Mouse (Mus musculus): Measurements from ENCODE around the gene Lrrk1. TPM values are rescaled to one million over a fixed set of nuclear protein-coding genes. Genes with fewer than 3 reads are reported as not detected.

Gene Lrrk1
- polyA plus RNA-seq, 1 experiment from 2014 or later: 15.7 TPM

DNA sequence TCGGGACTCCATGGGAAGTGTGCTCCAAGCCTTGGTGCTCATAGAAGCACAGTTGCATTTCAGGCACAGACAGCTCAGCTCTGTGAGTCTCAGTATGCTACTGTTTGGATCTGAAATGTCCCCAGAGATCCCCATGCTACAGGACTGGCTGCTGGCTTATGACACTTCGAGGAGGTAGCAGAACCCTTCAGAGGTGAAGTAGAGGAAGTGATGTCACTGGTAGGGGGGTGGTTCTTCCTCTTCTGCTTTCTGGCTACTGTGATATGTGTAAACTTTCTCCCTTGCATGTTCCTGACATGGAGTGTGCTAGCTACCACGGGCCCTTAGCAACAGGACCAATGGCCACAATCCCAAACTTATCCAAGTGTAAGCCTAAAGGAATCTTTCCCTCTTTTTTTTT, 162.3 kb downstream of the Lrrk1 start:
- Histone ChIP-seq H3K27ac (no peak overlapping the region), H3K4me3 (replicated peaks) (no peak overlapping the region), H3K36me3 (no peaks in the 10 kb centered on the region), H3K4me2 (replicated peaks) (no peak overlapping the region), H3K27me3 (replicated peaks) (no peaks in the 10 kb centered on the region), H3K9ac (no peak overlapping the region), H3K9me3 (no peaks in the 10 kb centered on the region), H3K4me1 (replicated peaks) (peaks cover 15% of the 10 kb centered on the region)
- ATAC-seq: no peak
- 76% methylated on average over 3 of the region's 3 CpGs for WGBS

DNA sequence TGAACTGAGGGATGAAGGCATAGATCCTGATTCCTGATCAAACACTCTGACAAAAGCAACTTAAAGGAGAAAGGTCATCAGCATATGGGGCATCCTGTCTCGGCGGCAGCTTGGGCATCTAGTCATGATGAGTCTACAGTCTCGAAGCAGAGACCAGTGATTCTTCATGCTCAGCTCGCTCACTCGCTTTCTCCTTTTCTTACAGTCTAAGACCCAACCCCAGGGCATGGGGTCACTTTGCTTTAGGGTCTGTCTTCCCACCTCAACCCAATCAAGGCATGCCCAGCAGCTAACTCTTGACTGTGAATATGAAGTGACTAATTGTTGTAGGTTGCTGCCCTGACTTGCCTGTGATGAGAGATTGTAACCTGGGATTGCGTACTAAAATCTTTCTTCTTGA, 163.6 kb downstream of the Lrrk1 start:
- Histone ChIP-seq H3K9me3 (no peaks in the 10 kb centered on the region), H3K4me3 (replicated peaks) (no peak overlapping the region), H3K36me3 (no peaks in the 10 kb centered on the region), H3K4me1 (replicated peaks) (peaks cover 8% of the 10 kb centered on the region; the same call in 1 of the 2 replicates), H3K9ac (no peak overlapping the region), H3K27me3 (replicated peaks) (no peaks in the 10 kb centered on the region), H3K4me2 (replicated peaks) (no peak overlapping the region), H3K27ac (no peak overlapping the region)
- WGBS: 96% methylated on average over 6 of the region's 6 CpGs
- no peak for ATAC-seq

DNA sequence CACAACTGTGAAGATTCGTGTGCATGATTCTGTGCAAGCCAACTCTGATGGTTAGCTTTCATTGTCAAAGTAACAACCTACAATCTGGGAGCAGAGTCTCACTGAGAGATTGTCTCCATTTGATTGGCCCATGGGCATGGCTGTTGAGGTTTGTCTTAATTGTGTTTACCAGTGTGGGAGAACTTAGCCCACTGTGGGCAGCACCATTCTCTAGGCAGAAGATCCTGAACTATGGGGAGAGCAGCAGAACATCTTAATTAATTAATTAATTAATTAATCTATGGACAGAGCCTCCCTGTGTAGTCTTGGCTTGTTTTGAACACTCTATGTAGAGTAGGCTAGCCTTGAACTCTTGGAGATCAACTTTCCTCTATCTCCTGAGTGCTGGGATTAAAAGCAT, 164.4 kb downstream of the Lrrk1 start:
- Histone ChIP-seq H3K9me3 (no peaks in the 10 kb centered on the region), H3K36me3 (no peaks in the 10 kb centered on the region), H3K27ac (no peak overlapping the region), H3K4me3 (replicated peaks) (no peak overlapping the region), H3K4me2 (replicated peaks) (no peak overlapping the region), H3K9ac (no peak overlapping the region), H3K4me1 (replicated peaks) (peaks cover 12% of the 10 kb centered on the region), H3K27me3 (replicated peaks) (no peaks in the 10 kb centered on the region)
- no peak for ATAC-seq
- WGBS: 87% methylated on average over 1 of the region's 1 CpGs

DNA sequence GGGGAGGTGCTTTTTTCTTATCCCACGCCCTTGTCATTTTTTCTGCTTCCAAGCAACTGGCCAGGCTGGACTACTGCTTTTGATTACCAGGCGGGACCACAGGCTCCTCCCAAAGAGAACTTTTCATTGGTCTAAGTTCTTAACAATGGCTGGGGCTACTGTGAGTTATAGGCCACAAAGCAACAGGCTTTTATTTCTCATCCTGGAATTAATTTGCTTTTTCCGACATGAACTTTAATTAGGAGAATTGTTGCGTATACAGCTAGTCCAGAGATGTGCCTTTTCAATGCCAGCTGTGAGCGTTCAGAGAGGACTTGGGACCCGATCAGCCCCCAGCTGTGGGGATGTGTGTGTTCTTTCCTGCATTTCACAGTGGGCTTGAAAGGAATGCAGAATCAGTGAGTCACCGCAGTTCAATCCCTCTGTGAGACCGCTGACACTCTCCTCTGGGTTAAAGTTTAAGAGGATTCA, 165.5 kb downstream of the Lrrk1 start:
- H3K4me1 ChIP-seq (replicated peaks): peaks cover 15% of the 10 kb centered on the region; the same call in 1 of the 2 replicates
- H3K4me2 ChIP-seq (replicated peaks): no peak overlapping the region
- H3K27me3 ChIP-seq (replicated peaks): no peaks in the 10 kb centered on the region
- H3K36me3 ChIP-seq: no peaks in the 10 kb centered on the region
- peak; percentile 69 for ATAC-seq
- H3K27ac ChIP-seq: peak overlapping the region; percentile 64; the same call in 1 of the 2 replicates
- no peaks in the 10 kb centered on the region for H3K9me3 ChIP-seq
- H3K9ac ChIP-seq: no peak overlapping the region
- 27% methylated on average over 8 of the region's 8 CpGs for WGBS
- no peak overlapping the region for H3K4me3 ChIP-seq (replicated peaks)

DNA sequence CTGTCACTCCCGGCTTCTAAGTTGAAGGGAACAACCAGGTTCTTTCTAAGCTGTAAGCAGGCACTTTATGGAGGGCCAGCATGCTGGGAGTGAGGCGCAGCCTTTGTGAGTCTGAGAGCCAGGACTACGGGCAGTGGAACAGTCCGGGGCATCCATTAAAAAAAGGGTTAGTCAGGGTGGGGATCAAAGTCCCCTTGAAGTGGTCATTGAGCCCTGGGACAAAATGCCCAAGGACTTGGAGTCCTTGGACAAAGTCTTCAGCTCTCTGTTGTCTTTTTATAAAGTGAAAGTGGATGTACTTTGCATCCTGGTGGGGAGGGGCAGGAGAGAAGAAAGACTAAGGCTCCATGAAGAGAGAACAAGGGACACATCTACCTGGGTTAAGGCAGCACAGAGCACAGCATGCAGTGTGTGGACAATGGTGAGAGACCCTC, 168.3 kb downstream of the Lrrk1 start:
- 77% methylated on average over 4 of the region's 4 CpGs for WGBS
- H3K4me3 ChIP-seq (replicated peaks): no peak overlapping the region
- H3K27ac ChIP-seq: no peak overlapping the region
- no peaks in the 10 kb centered on the region for H3K9me3 ChIP-seq
- no peaks in the 10 kb centered on the region for H3K36me3 ChIP-seq
- peaks cover 15% of the 10 kb centered on the region; the same call in 1 of the 2 replicates for H3K4me1 ChIP-seq (replicated peaks)
- no peaks in the 10 kb centered on the region for H3K27me3 ChIP-seq (replicated peaks)
- H3K4me2 ChIP-seq (replicated peaks): no peak overlapping the region
- no peak overlapping the region for H3K9ac ChIP-seq
- ATAC-seq: no peak

DNA sequence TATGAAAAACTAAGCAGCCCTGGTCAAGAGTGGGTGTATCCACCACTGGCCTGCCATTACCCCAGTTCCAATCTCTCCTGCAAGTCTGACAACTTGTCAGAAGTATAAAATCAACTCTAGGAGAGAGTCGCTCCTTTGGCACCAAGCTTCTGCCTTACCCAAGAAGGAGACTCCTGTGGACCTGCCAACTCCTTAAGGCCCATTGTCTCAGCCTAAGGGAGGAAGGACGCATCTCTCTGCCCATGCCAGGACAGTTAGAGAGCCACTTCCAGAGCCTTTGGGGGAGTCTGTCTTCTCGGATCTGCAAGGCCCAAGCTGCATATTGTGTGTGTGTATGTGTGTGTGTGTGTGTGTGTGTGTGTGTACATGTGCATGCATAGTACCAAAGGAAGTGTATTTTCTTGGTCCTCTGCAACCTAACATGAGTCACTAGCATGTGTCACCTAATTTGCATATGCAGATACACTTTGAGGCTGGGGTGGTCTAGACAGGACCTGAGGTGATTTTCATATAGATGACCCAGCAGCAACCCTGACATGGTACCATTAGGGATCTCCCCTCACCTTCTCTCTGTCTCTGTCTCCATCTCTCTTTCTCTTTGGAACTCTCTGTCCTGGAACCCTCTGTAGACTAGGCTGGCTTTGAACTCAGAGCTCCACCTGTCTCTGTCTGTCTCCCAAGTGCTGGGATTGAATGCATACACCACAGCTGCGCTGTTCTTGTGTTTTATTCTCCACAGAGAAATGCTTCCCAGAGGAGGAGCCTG, 168.9 kb downstream of the Lrrk1 start:
- Histone ChIP-seq H3K4me2 (replicated peaks) (no peak overlapping the region), H3K9ac (no peak overlapping the region), H3K27me3 (replicated peaks) (no peaks in the 10 kb centered on the region), H3K4me3 (replicated peaks) (no peak overlapping the region), H3K36me3 (no peaks in the 10 kb centered on the region), H3K9me3 (no peaks in the 10 kb centered on the region), H3K27ac (peak overlapping the region; percentile 84), H3K4me1 (replicated peaks) (peaks cover 15% of the 10 kb centered on the region; the same call in 1 of the 2 replicates)
- no peak for ATAC-seq
- WGBS: 85% methylated on average over 4 of the region's 4 CpGs

DNA sequence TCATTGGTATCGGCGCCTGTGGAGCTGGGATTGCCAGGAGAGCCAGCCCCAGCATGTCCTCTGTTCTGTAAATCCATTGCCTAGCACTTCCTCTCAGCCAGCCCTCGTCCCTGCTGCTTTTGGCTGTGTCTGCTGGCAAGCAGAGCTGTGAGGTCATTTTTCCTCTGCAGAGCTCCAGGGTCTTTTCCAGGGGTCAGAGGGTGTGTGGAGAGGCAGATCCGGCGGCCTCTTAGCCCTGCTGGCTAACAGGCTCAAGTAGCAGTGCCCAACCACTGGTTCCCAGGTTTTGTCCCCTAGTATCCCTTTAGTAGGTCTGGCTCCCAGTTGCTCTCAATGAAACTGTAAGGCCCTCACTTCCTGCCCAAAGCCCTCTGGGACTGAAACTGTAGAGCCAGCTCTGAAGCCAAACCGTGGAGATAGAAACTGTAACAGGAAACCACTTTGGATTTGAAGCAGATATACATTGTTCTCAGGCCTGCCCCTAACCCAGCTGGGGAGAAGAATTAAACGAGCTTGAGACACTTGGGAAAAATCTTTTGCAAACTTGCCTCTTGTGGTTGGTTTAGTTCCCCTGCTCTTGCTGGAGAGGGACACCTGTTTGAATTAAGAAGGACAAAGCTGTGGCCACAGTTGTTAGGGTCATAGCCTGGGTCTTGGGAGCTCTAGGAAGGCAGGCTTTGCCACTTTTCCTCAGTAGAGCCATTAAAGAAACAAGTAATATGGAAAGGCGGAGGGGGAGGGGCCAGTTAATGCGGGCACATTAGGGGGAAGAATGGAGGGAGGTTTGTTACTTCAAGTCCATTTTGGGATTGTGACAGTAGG, 169.7 kb downstream of the Lrrk1 start:
- Histone ChIP-seq H3K27me3 (replicated peaks) (no peaks in the 10 kb centered on the region), H3K9ac (no peak overlapping the region)

DNA sequence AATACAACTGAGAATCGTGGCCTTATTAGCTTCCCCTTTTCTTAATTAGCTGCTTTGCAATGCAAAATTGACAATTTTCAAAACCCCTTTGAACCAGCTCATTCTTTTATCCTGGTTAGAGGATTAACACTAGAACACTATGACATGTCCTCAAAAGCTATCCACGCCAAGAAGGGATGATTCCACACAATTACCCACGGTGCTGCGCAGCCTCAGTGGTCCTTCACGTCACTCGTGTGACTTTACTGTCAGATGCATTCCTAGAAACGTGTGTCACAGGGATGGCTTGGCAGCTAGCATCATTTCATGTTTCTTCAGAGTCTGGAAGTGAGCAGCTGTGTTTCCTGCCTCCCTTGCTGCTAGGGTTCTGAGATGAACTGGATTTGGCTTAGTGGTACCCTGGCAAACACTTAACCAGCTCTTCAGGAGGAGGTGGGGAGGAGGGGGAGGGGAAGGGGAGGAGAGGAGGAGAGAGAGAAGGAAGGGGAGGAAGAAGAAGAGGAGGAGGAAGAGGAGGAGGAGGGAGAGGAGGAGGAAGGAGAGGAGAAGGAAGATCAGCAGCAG, 170.5 kb downstream of the Lrrk1 start:
- no peak overlapping the region for H3K4me2 ChIP-seq (replicated peaks)
- no peaks in the 10 kb centered on the region for H3K27me3 ChIP-seq (replicated peaks)
- H3K9me3 ChIP-seq: no peaks in the 10 kb centered on the region
- no peak overlapping the region for H3K9ac ChIP-seq
- peaks cover 13% of the 10 kb centered on the region; the same call in 1 of the 2 replicates for H3K4me1 ChIP-seq (replicated peaks)
- no peak overlapping the region for H3K4me3 ChIP-seq (replicated peaks)
- ATAC-seq: no peak
- H3K36me3 ChIP-seq: no peaks in the 10 kb centered on the region
- peak overlapping the region; percentile 84 for H3K27ac ChIP-seq
- 78% methylated on average over 7 of the region's 7 CpGs for WGBS

More for the DNA sequence above, 169.7 kb downstream of the Lrrk1 start:
- WGBS: 42% methylated on average over 9 of the region's 9 CpGs
- Histone ChIP-seq H3K4me2 (replicated peaks) (no peak overlapping the region), H3K4me3 (replicated peaks) (no peak overlapping the region), H3K36me3 (no peaks in the 10 kb centered on the region), H3K27ac (peak overlapping the region; percentile 84), H3K9me3 (no peaks in the 10 kb centered on the region), H3K4me1 (replicated peaks) (peaks cover 15% of the 10 kb centered on the region; the same call in 1 of the 2 replicates)
- ATAC-seq: peak; percentile 19; the same call in 1 of the 2 replicates

DNA sequence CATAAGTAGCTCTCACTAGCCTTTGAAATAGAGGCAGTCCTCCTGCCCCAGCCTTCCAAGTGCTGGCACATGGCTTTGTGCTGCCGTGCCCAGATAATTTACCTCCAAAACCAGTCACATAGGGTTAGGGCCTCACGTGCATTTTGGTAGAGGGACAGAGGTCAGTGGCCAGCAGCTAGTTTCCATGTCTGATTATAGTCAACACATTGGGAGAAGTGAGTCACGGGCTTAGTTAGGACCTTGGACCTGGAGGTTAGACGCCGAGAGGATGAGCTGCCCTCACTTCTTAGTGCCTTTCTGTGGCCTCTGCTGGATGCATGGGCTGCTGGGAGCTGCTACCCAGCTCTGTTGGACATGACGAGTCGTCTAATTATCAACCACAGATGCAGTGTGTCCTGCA, 171.1 kb downstream of the Lrrk1 start:
- Histone ChIP-seq H3K4me3 (replicated peaks) (no peak overlapping the region), H3K4me1 (replicated peaks) (peaks cover 11% of the 10 kb centered on the region; the same call in 1 of the 2 replicates), H3K9me3 (no peaks in the 10 kb centered on the region), H3K27me3 (replicated peaks) (no peaks in the 10 kb centered on the region), H3K27ac (no peak overlapping the region), H3K9ac (no peak overlapping the region), H3K4me2 (replicated peaks) (no peak overlapping the region), H3K36me3 (no peaks in the 10 kb centered on the region)
- WGBS: 83% methylated on average over 7 of the region's 7 CpGs
- ATAC-seq: no peak

DNA sequence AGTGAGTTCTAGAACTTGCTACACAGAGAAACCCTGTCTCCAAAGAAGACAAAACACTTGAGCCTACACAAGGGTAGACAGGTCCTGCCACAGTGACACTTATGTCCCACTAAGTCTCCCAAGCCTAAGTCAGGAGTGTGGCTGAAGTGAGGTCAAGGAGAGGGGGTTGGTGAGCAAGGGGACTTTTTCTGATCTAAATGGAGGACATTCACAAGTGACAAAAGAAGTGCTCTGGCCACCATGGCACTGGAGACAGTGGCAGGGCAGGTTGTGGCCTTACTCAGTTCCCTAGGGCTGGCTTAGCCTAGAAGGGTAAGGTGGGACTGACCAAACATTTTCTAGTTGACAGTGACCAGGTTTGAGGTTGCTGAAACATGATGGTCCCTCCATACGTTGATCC, 172.2 kb downstream of the Lrrk1 start:
- Histone ChIP-seq H3K9ac (no peak overlapping the region), H3K36me3 (no peaks in the 10 kb centered on the region), H3K4me1 (replicated peaks) (peaks cover 11% of the 10 kb centered on the region; the same call in 1 of the 2 replicates), H3K4me2 (replicated peaks) (no peak overlapping the region), H3K9me3 (no peaks in the 10 kb centered on the region), H3K27me3 (replicated peaks) (no peaks in the 10 kb centered on the region), H3K27ac (no peak overlapping the region), H3K4me3 (replicated peaks) (no peak overlapping the region)
- 85% methylated on average over 1 of the region's 1 CpGs for WGBS
- ATAC-seq: no peak

DNA sequence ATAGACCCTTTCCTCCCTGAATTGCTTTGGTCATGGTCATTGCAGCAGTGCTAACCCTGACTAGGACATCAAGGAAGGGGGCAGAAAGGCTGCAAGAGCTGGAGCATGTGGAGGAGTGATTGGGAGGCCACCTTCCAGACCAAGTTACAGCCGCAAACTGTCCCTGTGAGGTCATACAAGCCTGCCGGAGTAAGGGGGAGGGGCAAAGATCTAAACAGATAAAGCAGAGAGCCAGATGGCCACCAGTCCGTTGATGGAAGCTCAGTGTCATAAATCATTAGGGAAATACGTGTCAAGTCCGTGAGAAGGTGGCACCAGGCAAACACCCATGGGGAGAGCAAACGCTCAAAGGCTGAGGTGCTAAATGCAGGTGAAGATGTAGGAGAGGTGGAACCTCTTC, 173.7 kb downstream of the Lrrk1 start:
- no peak for ATAC-seq
- 33% methylated on average over 6 of the region's 6 CpGs for WGBS
- Histone ChIP-seq H3K4me2 (replicated peaks) (no peak overlapping the region), H3K4me3 (replicated peaks) (no peak overlapping the region), H3K36me3 (no peaks in the 10 kb centered on the region), H3K9ac (no peak overlapping the region), H3K27me3 (replicated peaks) (no peaks in the 10 kb centered on the region), H3K27ac (no peak overlapping the region), H3K4me1 (replicated peaks) (peaks cover 11% of the 10 kb centered on the region; the same call in 1 of the 2 replicates), H3K9me3 (no peaks in the 10 kb centered on the region)

DNA sequence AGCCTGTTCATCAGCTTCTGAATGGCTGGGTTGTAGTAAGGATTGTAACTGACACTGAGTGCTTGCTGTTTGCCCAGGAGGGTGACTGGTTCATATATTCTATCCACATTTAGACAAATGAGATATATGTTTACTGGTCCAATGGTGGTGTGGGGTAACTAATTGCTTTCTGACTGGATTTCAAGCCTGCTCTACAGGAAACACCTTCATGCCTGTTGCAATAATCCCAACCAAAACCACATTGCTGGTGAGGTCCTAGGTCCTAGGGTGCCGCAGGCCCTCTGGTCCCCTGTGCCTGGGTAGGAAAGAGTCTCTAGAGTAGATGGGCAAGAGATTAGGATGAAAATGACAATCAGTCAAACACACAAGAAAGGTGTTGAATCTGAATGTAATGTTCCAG, 175.3 kb downstream of the Lrrk1 start:
- no peak for ATAC-seq
- Histone ChIP-seq H3K36me3 (no peaks in the 10 kb centered on the region), H3K27ac (no peak overlapping the region), H3K4me1 (replicated peaks) (no peaks in the 10 kb centered on the region), H3K4me2 (replicated peaks) (no peak overlapping the region), H3K4me3 (replicated peaks) (no peak overlapping the region), H3K27me3 (replicated peaks) (no peaks in the 10 kb centered on the region), H3K9me3 (no peaks in the 10 kb centered on the region), H3K9ac (no peak overlapping the region)
- 87% methylated on average over 1 of the region's 1 CpGs for WGBS
